Comparison of ENCODE assay signal across 23 mouse cellular contexts in the genomic region with DNA sequence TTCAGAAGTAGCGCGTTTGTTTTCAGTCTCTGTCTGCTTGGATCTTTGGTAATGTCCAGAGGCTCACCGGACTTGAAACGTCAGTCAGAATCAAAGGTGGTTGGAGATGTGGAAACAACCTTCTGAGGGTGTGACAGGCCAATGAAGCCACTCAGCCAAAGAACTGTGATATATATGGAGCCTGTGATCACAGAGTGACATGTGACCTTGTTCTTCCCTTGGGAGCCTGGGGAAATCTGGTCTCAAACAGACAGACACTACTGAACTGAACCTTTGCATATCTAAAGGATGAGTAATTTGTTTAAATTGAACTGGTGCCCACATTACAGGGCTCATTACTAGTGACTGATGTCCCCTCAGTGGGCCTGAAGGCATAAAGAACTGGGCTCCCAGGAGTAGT.
DNase-seq lines count a peak whose midpoint lies in the region; ATAC-seq lines count a peak whose summit lies in the region.
"Had no signal": no experiment of that assay in that cellular context is flagged by ENCODE, and none has a peak within 500 bp of the region (broad histone marks: within the 10 kb centered on the region; RNA-seq: fewer than 3 reads in every experiment).

No protein-coding gene starts in this region.

- no peak overlapping the region for H3K4me2 ChIP-seq in heart, embryonic 11.5 days
- H3K4me2 ChIP-seq in midbrain, embryonic 13.5 days (replicated peaks) = no peak overlapping the region
- H3K4me2 ChIP-seq in midbrain, embryonic 11.5 days = no peak overlapping the region
- H3K4me2 ChIP-seq: hindbrain, embryonic 15.5 days; limb, embryonic 12.5 days; liver, embryonic 11.5 days had no signal

- H3K27me3 ChIP-seq in heart, embryonic 11.5 days (ENCODE audit: control insufficient read depth, insufficient read depth, low read length) = no peaks in the 10 kb centered on the region
- no peaks in the 10 kb centered on the region for H3K27me3 ChIP-seq in midbrain, embryonic 13.5 days
- no peaks in the 10 kb centered on the region for H3K27me3 ChIP-seq in midbrain, embryonic 11.5 days (ENCODE audit: control insufficient read depth, insufficient read depth, low read length)
- H3K27me3 ChIP-seq: hindbrain, embryonic 15.5 days; limb, embryonic 12.5 days had no signal

- no peaks in the 10 kb centered on the region for H3K9me3 ChIP-seq in heart, embryonic 11.5 days (replicated peaks; ENCODE audit: control insufficient read depth, low read length)
- no peaks in the 10 kb centered on the region for H3K9me3 ChIP-seq in midbrain, embryonic 13.5 days
- H3K9me3 ChIP-seq in midbrain, embryonic 11.5 days (ENCODE audit: control insufficient read depth, low read length) = no peaks in the 10 kb centered on the region
- H3K9me3 ChIP-seq: hindbrain, embryonic 15.5 days; limb, embryonic 12.5 days had no signal

- ATAC-seq in heart, embryonic 11.5 days (replicated peaks; ENCODE audit: insufficient number of reproducible peaks, low FRiP score, low TSS enrichment) = no peak
- peak; percentile 34; the same call in 1 of the 2 replicates for ATAC-seq in midbrain, embryonic 13.5 days
- ATAC-seq in midbrain, embryonic 11.5 days (ENCODE audit: low FRiP score) = no peak
- ATAC-seq: activated CD4-positive, CD25-positive, alpha-beta regulatory T cell, adult 4 months; forebrain, postnatal 0 days; intestine, embryonic 16.5 days; liver, postnatal 0 days had no signal

- H3K27ac ChIP-seq in heart, embryonic 11.5 days (ENCODE audit: low read depth, low read length) = no peak overlapping the region
- no peak overlapping the region for H3K27ac ChIP-seq in midbrain, embryonic 13.5 days
- no peak overlapping the region for H3K27ac ChIP-seq in midbrain, embryonic 11.5 days (ENCODE audit: low read depth, low read length)
- H3K27ac ChIP-seq: heart, adult 2 months; hindbrain, embryonic 15.5 days; limb, embryonic 12.5 days had no signal

- no peaks in the 10 kb centered on the region for H3K36me3 ChIP-seq in heart, embryonic 11.5 days (ENCODE audit: control insufficient read depth, insufficient read depth, low read length)
- no peaks in the 10 kb centered on the region for H3K36me3 ChIP-seq in midbrain, embryonic 13.5 days
- H3K36me3 ChIP-seq in midbrain, embryonic 11.5 days (ENCODE audit: control insufficient read depth, insufficient read depth, low read length) = no peaks in the 10 kb centered on the region
- H3K36me3 ChIP-seq: hindbrain, embryonic 15.5 days; limb, embryonic 12.5 days had no signal

- intact Hi-C loops in heart, postnatal 10 days (cut with DNase I) = no loop called here

- peak; percentile 5 for DNase-seq in adrenal gland, postnatal 14 days
- DNase-seq in adrenal gland, postnatal 36 days = no peak
- DNase-seq in heart, postnatal 10 days = peak; percentile 3 to 9
- no peak for DNase-seq in midbrain, embryonic 11.5 days (ENCODE audit: low spot score, missing footprints)
- no peak for DNase-seq in urinary bladder, postnatal 4 days (ENCODE audit: low spot score in 2 of 2)
- DNase-seq: B cell, adult 2 months; cerebellum, adult 2 months; cerebellum, postnatal 25 days; forebrain, postnatal 0 days; gastrocnemius, postnatal 36 days; heart, adult 2 months; heart, postnatal 14 days; kidney, adult 9 months; kidney, postnatal 14 days; liver, postnatal 0 days; lung, postnatal 10 days had no signal

- WGBS in heart, embryonic 11.5 days (ENCODE audit: insufficient replicate concordance) = 71% methylated on average over 4 of the region's 4 CpGs
- 57% methylated on average over 4 of the region's 4 CpGs for WGBS in midbrain, embryonic 13.5 days
- 72% methylated on average over 4 of the region's 4 CpGs for WGBS in midbrain, embryonic 11.5 days

- H3K4me3 ChIP-seq in heart, embryonic 11.5 days (ENCODE audit: low read depth, low read length) = no peak overlapping the region
- no peak overlapping the region for H3K4me3 ChIP-seq in midbrain, embryonic 13.5 days (replicated peaks)
- no peak overlapping the region for H3K4me3 ChIP-seq in midbrain, embryonic 11.5 days (ENCODE audit: low read depth, low read length)
- H3K4me3 ChIP-seq: heart, adult 2 months; hindbrain, embryonic 15.5 days; limb, embryonic 12.5 days had no signal

- no peak overlapping the region for H3K9ac ChIP-seq in heart, embryonic 11.5 days (ENCODE audit: low read depth, low read length)
- no peak overlapping the region for H3K9ac ChIP-seq in midbrain, embryonic 13.5 days (replicated peaks)
- H3K9ac ChIP-seq in midbrain, embryonic 11.5 days (ENCODE audit: low read length) = no peak overlapping the region
- H3K9ac ChIP-seq: forebrain, postnatal 0 days; hindbrain, embryonic 15.5 days; limb, embryonic 12.5 days; liver, postnatal 0 days had no signal

- H3K4me1 ChIP-seq in heart, embryonic 11.5 days (ENCODE audit: control insufficient read depth, insufficient read depth, low read length) = no peaks in the 10 kb centered on the region
- peaks cover 9% of the 10 kb centered on the region for H3K4me1 ChIP-seq in midbrain, embryonic 13.5 days (replicated peaks)
- no peaks in the 10 kb centered on the region for H3K4me1 ChIP-seq in midbrain, embryonic 11.5 days (ENCODE audit: control insufficient read depth, insufficient read depth, low read length)
- H3K4me1 ChIP-seq: limb, embryonic 12.5 days had no signal

Comparison
In these comparisons a context has a peak if more than half of its experiments do, and no peak if none do; other contexts are left out.
1. DNase-seq: peak in adrenal gland, postnatal 14 days (single experiment) and heart, postnatal 10 days (2 of 2); none in adrenal gland, postnatal 36 days (0 of 2), midbrain, embryonic 11.5 days (single experiment) and urinary bladder, postnatal 4 days (0 of 2).